Mouse (Mus musculus): ENCODE measurements around the gene Adora2a. TPM values are rescaled to one million over a fixed set of nuclear protein-coding genes. Genes with fewer than 3 reads are reported as not detected.

The Adora2a gene
- polyA plus RNA-seq, 1 experiment from 2014 or later: 2.2 TPM

Other genes with a start within 250 kb of the Adora2a start
- 49.8 and 50.8 TPM in 2 replicates for gene Specc1l, start 104.8 kb upstream of the Adora2a start, polyA plus RNA-seq (2016; fragmentation: Nextera tagmentation; extraction: Ambion mirVana)
- gene Upb1, start 84.2 kb downstream of the Adora2a start, polyA plus RNA-seq (2016; fragmentation: Nextera tagmentation; extraction: Ambion mirVana): 0.24 and 0.36 TPM in 2 replicates
- gene Snrpd3, start 200.7 kb downstream of the Adora2a start, polyA plus RNA-seq (2016; fragmentation: Nextera tagmentation; extraction: Ambion mirVana): 179 and 203 TPM in 2 replicates
- gene Gucd1, start 201.1 kb downstream of the Adora2a start, polyA plus RNA-seq (2016; fragmentation: Nextera tagmentation; extraction: Ambion mirVana): 24.0 and 30.0 TPM in 2 replicates
- gene Lrrc75b, start 243.5 kb downstream of the Adora2a start, polyA plus RNA-seq (2016; fragmentation: Nextera tagmentation; extraction: Ambion mirVana): 0.93 and 1.3 TPM in 2 replicates
- gene Ggt1, start 244.7 kb downstream of the Adora2a start, polyA plus RNA-seq (2016; fragmentation: Nextera tagmentation; extraction: Ambion mirVana): 0.79 and 0.88 TPM in 2 replicates